Mouse (Mus musculus) bone marrow, adult 2 months (tissue): ENCODE data around the gene Ap5m1.

ENCODE experiments used
- CTCF ChIP-seq: fragments of 200-500 bp; IDR thresholded peaks from 2 replicates; pipeline ENCODE4 v1.5.1; 2011; ENCODE audit warnings: low read length, control low read depth; ENCODE audit not compliant: control insufficient read depth, insufficient read depth
- POLR2A ChIP-seq: fragments of 200-500 bp; IDR thresholded peaks from 2 replicates; pipeline ENCODE4 v1.6.1; 2011; ENCODE audit warnings: low read depth, mild to moderate bottlenecking, control low read depth, low read length, borderline replicate concordance; ENCODE audit not compliant: control insufficient read depth

- no peak for TF ChIP-seq CTCF
- no peak for TF ChIP-seq POLR2A
These were observed 46.1 kb upstream of the Ap5m1 start for GRCm38 (mm10) chr14:49019765-49020164.
